Mouse (Mus musculus) ovary, adult 18-20 months (tissue): Measurements from ENCODE around the gene Galnt12.
"Not testable (repeated sequence)": the region's sequence is repeated elsewhere in the genome, so short reads cannot be mapped to it uniquely, and the experiment has no call there.

ENCODE experiments used
- DNase-seq: peaks from one replicate; pipeline ENCODE4 v3.0.0; 2022; ENCODE audit warnings: low spot score, mixed read lengths

Gene Galnt12

GRCm38 (mm10) chr4:47091493-47092386, at the start of gene Galnt12:
Gene Galnt12 (plus strand): TSS chr4:47091909.
- no peak for DNase-seq

- no peak for DNase-seq
Observed at GRCm38 (mm10) chr4:47043866-47044265, 47.8 kb upstream of the Galnt12 start.

GRCm38 (mm10) chr4:47046974-47047373, 44.7 kb upstream of the Galnt12 start:
- DNase-seq: no peak

- no peak for DNase-seq
Observed at GRCm38 (mm10) chr4:47047765-47048164, 43.9 kb upstream of the Galnt12 start.

GRCm38 (mm10) chr4:47049216-47049615, 42.5 kb upstream of the Galnt12 start:
- DNase-seq: no peak

- DNase-seq: peak; percentile 52
Observed at GRCm38 (mm10) chr4:47050167-47050566, 41.5 kb upstream of the Galnt12 start.

- no peak for DNase-seq
Observed at GRCm38 (mm10) chr4:47050642-47051381, 40.9 kb upstream of the Galnt12 start.

- DNase-seq: no peak
Observed at GRCm38 (mm10) chr4:47051905-47052304, 39.8 kb upstream of the Galnt12 start.

GRCm38 (mm10) chr4:47055170-47055569, 36.5 kb upstream of the Galnt12 start:
- not testable (repeated sequence) for DNase-seq

GRCm38 (mm10) chr4:47055570-47056080, 36.1 kb upstream of the Galnt12 start:
- no peak for DNase-seq

- DNase-seq: peak; percentile 62
Observed at GRCm38 (mm10) chr4:47056791-47057509, 34.8 kb upstream of the Galnt12 start, which contains the start of gene Anks6. Gene Anks6 (minus strand): TSS chr4:47057427.

GRCm38 (mm10) chr4:47057510-47058325, 34.0 kb upstream of the Galnt12 start:
- DNase-seq: no peak

- no peak for DNase-seq
Observed at GRCm38 (mm10) chr4:47060900-47061299, 30.8 kb upstream of the Galnt12 start.

GRCm38 (mm10) chr4:47075054-47075453, 16.7 kb upstream of the Galnt12 start:
- no peak for DNase-seq

GRCm38 (mm10) chr4:47079997-47080646, 11.6 kb upstream of the Galnt12 start:
- no peak for DNase-seq

GRCm38 (mm10) chr4:47080647-47081010, 11.1 kb upstream of the Galnt12 start:
- no peak for DNase-seq

- no peak for DNase-seq
Observed at GRCm38 (mm10) chr4:47083824-47084223, 7.9 kb upstream of the Galnt12 start.

- no peak for DNase-seq
Observed at GRCm38 (mm10) chr4:47088671-47089070, 3.0 kb upstream of the Galnt12 start.

- DNase-seq: no peak
Observed at GRCm38 (mm10) chr4:47092387-47093021, 795 bp downstream of the Galnt12 start.

GRCm38 (mm10) chr4:47093161-47093560, 1.5 kb downstream of the Galnt12 start:
- no peak for DNase-seq
